Mouse (Mus musculus): Measurements from ENCODE around the gene Slc39a13.

Gene Slc39a13

GRCm38 (mm10) chr2:91088987-91089386 is 18.8 kb upstream of the Slc39a13 start:
- DNase-seq (ENCODE audit: low read depth) = no peak

- DNase-seq (ENCODE audit: low read depth) = no peak
These were observed 17.2 kb upstream of the Slc39a13 start for GRCm38 (mm10) chr2:91087453-91087852.

- DNase-seq (ENCODE audit: low read depth) = no peak
These were observed 16.4 kb upstream of the Slc39a13 start for GRCm38 (mm10) chr2:91086392-91087237.

- DNase-seq (ENCODE audit: low read depth) = no peak
These were observed 15.5 kb upstream of the Slc39a13 start for GRCm38 (mm10) chr2:91085494-91086391.

GRCm38 (mm10) chr2:91084179-91084820 is 14.1 kb upstream of the Slc39a13 start:
- DNase-seq (ENCODE audit: low read depth) = no peak

GRCm38 (mm10) chr2:91083366-91083940 is 13.2 kb upstream of the Slc39a13 start:
- DNase-seq (ENCODE audit: low read depth) = no peak

- DNase-seq (ENCODE audit: low read depth) = no peak
These were observed 12.6 kb upstream of the Slc39a13 start for GRCm38 (mm10) chr2:91082844-91083243.

GRCm38 (mm10) chr2:91081775-91082695 is 11.8 kb upstream of the Slc39a13 start, which contains the start of gene Spi1:
Gene Spi1 (plus strand): TSS chr2:91082390.
- no peak for DNase-seq (ENCODE audit: low read depth)

GRCm38 (mm10) chr2:91080784-91081513 is 10.7 kb upstream of the Slc39a13 start:
- no peak for DNase-seq (ENCODE audit: low read depth)

- no peak for DNase-seq (ENCODE audit: low read depth)
These were observed 8.8 kb upstream of the Slc39a13 start for GRCm38 (mm10) chr2:91079026-91079384.

GRCm38 (mm10) chr2:91078314-91079025 is 8.3 kb upstream of the Slc39a13 start:
- DNase-seq (ENCODE audit: low read depth) = no peak

- no peak for DNase-seq (ENCODE audit: low read depth)
These were observed 7.7 kb upstream of the Slc39a13 start for GRCm38 (mm10) chr2:91077957-91078313.

- DNase-seq (ENCODE audit: low read depth) = no peak
These were observed 1.9 kb upstream of the Slc39a13 start for GRCm38 (mm10) chr2:91072092-91072491.

- DNase-seq (ENCODE audit: low read depth) = no peak
These were observed 842 bp upstream of the Slc39a13 start for GRCm38 (mm10) chr2:91071059-91071458.

- no peak for DNase-seq (ENCODE audit: low read depth)
These were observed 764 bp downstream of the Slc39a13 start for GRCm38 (mm10) chr2:91069306-91070000.

GRCm38 (mm10) chr2:91068872-91069165 is 1.4 kb downstream of the Slc39a13 start:
- DNase-seq (ENCODE audit: low read depth) = no peak

- DNase-seq (ENCODE audit: low read depth) = no peak
These were observed 1.9 kb downstream of the Slc39a13 start for GRCm38 (mm10) chr2:91068162-91068871.

GRCm38 (mm10) chr2:91066455-91066854 is 3.8 kb downstream of the Slc39a13 start:
- DNase-seq (ENCODE audit: low read depth) = no peak

- no peak for DNase-seq (ENCODE audit: low read depth)
These were observed 4.7 kb downstream of the Slc39a13 start for GRCm38 (mm10) chr2:91065544-91065943.

Data from c-Kit-positive CD71-positive TER-119-negative erythroid progenitor cells, embryonic 14.5 days (primary cell).